In genomic region chr13:37602256-37602655, GRCm38 (mm10) we compare ENCODE assay signal across 13 mouse cellular contexts.
A peak's percentile ranks its signal among the peaks of the same experiment; 100 is the strongest.
DNase-seq lines count a peak whose midpoint lies in the region; ATAC-seq lines count a peak whose summit lies in the region.
"Had no signal": no experiment of that assay in that cellular context is flagged by ENCODE, and none has a peak within 500 bp of the region (broad histone marks: within the 10 kb centered on the region; RNA-seq: fewer than 3 reads in every experiment).

No protein-coding gene starts in this region.

- no peak overlapping the region for H3K4me3 ChIP-seq in midbrain, embryonic 11.5 days (ENCODE audit: low read depth, low read length)
- no peak overlapping the region for H3K4me3 ChIP-seq in midbrain, embryonic 10.5 days
- H3K4me3 ChIP-seq: embryonic facial prominence, embryonic 13.5 days; hindbrain, embryonic 12.5 days had no signal

- H3K9me3 ChIP-seq in midbrain, embryonic 11.5 days (ENCODE audit: control insufficient read depth, low read length): no peaks in the 10 kb centered on the region
- no peaks in the 10 kb centered on the region for H3K9me3 ChIP-seq in midbrain, embryonic 10.5 days (replicated peaks)
- H3K9me3 ChIP-seq: embryonic facial prominence, embryonic 13.5 days; hindbrain, embryonic 12.5 days had no signal

- H3K4me2 ChIP-seq in midbrain, embryonic 11.5 days: no peak overlapping the region
- H3K4me2 ChIP-seq: embryonic facial prominence, embryonic 13.5 days; hindbrain, embryonic 12.5 days had no signal

- H3K27me3 ChIP-seq in midbrain, embryonic 11.5 days (ENCODE audit: control insufficient read depth, insufficient read depth, low read length): no peaks in the 10 kb centered on the region
- H3K27me3 ChIP-seq in midbrain, embryonic 10.5 days (ENCODE audit: low read depth, poor library complexity, severe bottlenecking): no peaks in the 10 kb centered on the region
- H3K27me3 ChIP-seq: embryonic facial prominence, embryonic 13.5 days; hindbrain, embryonic 12.5 days had no signal

- H3K4me1 ChIP-seq in midbrain, embryonic 11.5 days (ENCODE audit: control insufficient read depth, insufficient read depth, low read length): no peaks in the 10 kb centered on the region
- no peaks in the 10 kb centered on the region for H3K4me1 ChIP-seq in midbrain, embryonic 10.5 days
- H3K4me1 ChIP-seq: hindbrain, embryonic 12.5 days had no signal

- no peaks in the 10 kb centered on the region for H3K36me3 ChIP-seq in midbrain, embryonic 11.5 days (ENCODE audit: control insufficient read depth, insufficient read depth, low read length)
- H3K36me3 ChIP-seq in midbrain, embryonic 10.5 days: no peaks in the 10 kb centered on the region
- H3K36me3 ChIP-seq: embryonic facial prominence, embryonic 13.5 days; hindbrain, embryonic 12.5 days had no signal

- no peak overlapping the region for H3K27ac ChIP-seq in midbrain, embryonic 11.5 days (ENCODE audit: low read depth, low read length)
- H3K27ac ChIP-seq in midbrain, embryonic 10.5 days (replicated peaks): no peak overlapping the region
- H3K27ac ChIP-seq: embryonic facial prominence, embryonic 13.5 days; hindbrain, embryonic 12.5 days had no signal

- no peak overlapping the region for H3K9ac ChIP-seq in midbrain, embryonic 11.5 days (ENCODE audit: low read length)
- H3K9ac ChIP-seq: embryonic facial prominence, embryonic 13.5 days; hindbrain, embryonic 12.5 days had no signal

- ATAC-seq in midbrain, embryonic 11.5 days (ENCODE audit: low FRiP score): no peak

- 84% methylated on average over 4 of the region's 4 CpGs for WGBS in midbrain, embryonic 11.5 days
- WGBS in midbrain, embryonic 10.5 days: 85% methylated on average over 4 of the region's 4 CpGs

- DNase-seq in gastrocnemius, adult 18-20 months (ENCODE audit: low spot score): peak; percentile 32
- DNase-seq in gastrocnemius, postnatal 25 days: no peak
- DNase-seq in midbrain, embryonic 11.5 days (ENCODE audit: low spot score, missing footprints): peak; percentile 39
- no peak for DNase-seq in midbrain, embryonic 10.5 days (ENCODE audit: low spot score)
- DNase-seq in heart, adult 9 months (ENCODE audit: low spot score in 2 of 2): peak; percentile 63 to 76
- DNase-seq in heart, postnatal 4 days: peak; percentile 58
- DNase-seq in frontal cortex, adult 2 months (ENCODE audit: extremely low spot score in 1 of 2, low spot score in 1 of 2): no peak
- no peak for DNase-seq in urinary bladder, postnatal 36 days (ENCODE audit: low spot score in 2 of 2)
- DNase-seq: cerebellum, adult 9-10 months; lung, postnatal 36 days; thymus, adult 18-20 months had no signal

Comparison
In these comparisons a context has a peak if more than half of its experiments do, and no peak if none do; other contexts are left out.
1. DNase-seq: peak in gastrocnemius, adult 18-20 months (single experiment), midbrain, embryonic 11.5 days (single experiment), heart, adult 9 months (2 of 2) and heart, postnatal 4 days (single experiment); none in gastrocnemius, postnatal 25 days (single experiment), midbrain, embryonic 10.5 days (single experiment), frontal cortex, adult 2 months (0 of 2) and urinary bladder, postnatal 36 days (0 of 2).